8 mouse cellular contexts compared by ENCODE assay signal in genomic region chr2:181287338-181287957, GRCm38 (mm10). TPM values are rescaled to one million over a fixed set of nuclear protein-coding genes. Genes with fewer than 3 reads are reported as not detected.
DNase-seq lines count a peak whose midpoint lies in the region; ATAC-seq and TF ChIP-seq lines count a peak whose summit lies in the region.

No protein-coding gene starts in this region.

- in situ Hi-C loops in CH12.LX (cut with MboI; ENCODE audit: low pct_ligation_motif_present, low pct_unique_long_range_greater_than_20kb, low sequenced_read_pairs): no loop called here

- H3K36me3 ChIP-seq in CH12.LX (replicated peaks in 1 of 2; ENCODE audit: control insufficient read depth in 1 of 2, insufficient read depth in 1 of 2, low read length in 1 of 2): peaks cover 13 to 19% of the 10 kb centered on the region in 2 experiments

- TF ChIP-seq RAD21 in CH12.LX (IDR thresholded peaks at IDR 0.05; ENCODE audit: low read depth, low read length): no peak

- H3K9ac ChIP-seq in CH12.LX (ENCODE audit: insufficient read depth, low read depth): peak overlapping the region; percentile 95

- H3K4me2 ChIP-seq in CH12.LX (ENCODE audit: insufficient read depth, low read depth, poor library complexity, severe bottlenecking): no peak overlapping the region

- peak; percentile 80 for TF ChIP-seq POLR2A in CH12.LX (IDR thresholded peaks at IDR 0.05; ENCODE audit: low read depth, low read length)
- peak; percentile 82 for TF ChIP-seq POLR2A in brain, embryonic 14.5 days (IDR thresholded peaks at IDR 0.05; ENCODE audit: borderline replicate concordance, extremely low read depth, insufficient read depth, insufficient read length, poor library complexity, severe bottlenecking)

- peak overlapping the region; percentile 59 for H3K27ac ChIP-seq in CH12.LX (ENCODE audit: insufficient read depth, low read depth)

- no peaks in the 10 kb centered on the region for H3K27me3 ChIP-seq in CH12.LX (replicated peaks)

- H3K4me1 ChIP-seq in CH12.LX (ENCODE audit: control insufficient read depth in 1 of 2, insufficient read depth in 2 of 2): peaks cover 13 to 41% of the 10 kb centered on the region in 2 experiments

- peak overlapping the region; percentile 73 to 82 (median 81) for H3K4me3 ChIP-seq in CH12.LX (replicated peaks in 1 of 3; ENCODE audit: low read depth in 2 of 3, low read length in 2 of 3, poor library complexity in 1 of 3)

- TF ChIP-seq CTCF in CH12.LX (conservative IDR thresholded peaks at IDR 0.05 in 1 of 2, IDR thresholded peaks at IDR 0.05 in 1 of 2; ENCODE audit: low read depth in 2 of 2, low read length in 2 of 2): no peak
- no peak for TF ChIP-seq CTCF in brain, embryonic 14.5 days (IDR thresholded peaks at IDR 0.05; ENCODE audit: borderline replicate concordance, extremely low read depth, insufficient read depth, insufficient read length)

- no peak for TF ChIP-seq EP300 in CH12.LX (IDR thresholded peaks at IDR 0.05; ENCODE audit: low read length)

- dilution Hi-C loops in CH12.LX (cut with MboI; ENCODE audit: extremely low pct_ligation_motif_present, extremely low pct_unique_long_range_greater_than_20kb, low sequenced_read_pairs): no loop called here

- intact Hi-C loops in heart, postnatal 10 days (cut with DNase I): loop anchor here (1.0 kb wide), 1 partner anchor 100 kb away; the partner anchor contains the start of gene Ppdpf

- peak; percentile 68 for DNase-seq in CH12.LX (ENCODE audit: extremely low read depth)
- peak; percentile 87 for DNase-seq in brain, embryonic 14.5 days (ENCODE audit: low read depth)
- peak; percentile 86 to 88 for DNase-seq in heart, postnatal 10 days
- DNase-seq in layer of hippocampus, adult 8-10 months (ENCODE audit: low spot score in 2 of 2): peak; percentile 60 to 73
- DNase-seq in lung, postnatal 10 days: peak; percentile 87
- peak; percentile 76 for DNase-seq in ovary, postnatal 14 days (ENCODE audit: low spot score)
- DNase-seq in thymus, postnatal 10 days (ENCODE audit: low spot score in 2 of 2): peak; percentile 83 to 84

- peaks cover 39% of the 10 kb centered on the region for H3K79me2 ChIP-seq in CH12.LX (replicated peaks; ENCODE audit: control insufficient read depth, extremely low read depth, insufficient read depth, poor library complexity, severe bottlenecking)

- H3K9me3 ChIP-seq in CH12.LX (replicated peaks; ENCODE audit: low read length): no peaks in the 10 kb centered on the region

- peak; percentile 67 for ATAC-seq in erythroid progenitor cell, adult 5-6 weeks (replicated peaks; ENCODE audit: low FRiP score, poor library complexity, severe bottlenecking)

TF ChIP-seq in CH12.LX, 34 proteins besides CTCF, POLR2A, EP300 and RAD21 (continues in another document):
- TF ChIP-seq ZNF384 (IDR thresholded peaks at IDR 0.05; ENCODE audit: low read depth, low read length) (no peak), NRF1 (IDR thresholded peaks at IDR 0.05; ENCODE audit: low read depth, low read length) (peak; percentile 49), ETS1 (conservative IDR thresholded peaks at IDR 0.05; ENCODE audit: low read depth, low read length) (no peak), HCFC1 (IDR thresholded peaks at IDR 0.05; ENCODE audit: low read depth, low read length) (peak; percentile 52), JUND (conservative IDR thresholded peaks at IDR 0.05; ENCODE audit: low read depth, low read length) (no peak), ZMIZ1 (IDR thresholded peaks at IDR 0.05; ENCODE audit: low read depth, low read length) (peak; percentile 76), USF2 (conservative IDR thresholded peaks at IDR 0.05; ENCODE audit: low read depth, low read length) (no peak), TCF12 (IDR thresholded peaks at IDR 0.05; ENCODE audit: low read depth, low read length) (peak; percentile 71; the same call in 1 of the 2 replicates), RCOR1 (conservative IDR thresholded peaks at IDR 0.05; ENCODE audit: low read depth, low read length) (no peak), MAFK (IDR thresholded peaks at IDR 0.05; ENCODE audit: insufficient replicate concordance, low read length) (no peak), E2F4 (IDR thresholded peaks at IDR 0.05; ENCODE audit: insufficient replicate concordance, low read depth, low read length) (no peak), UBTF (IDR thresholded peaks at IDR 0.05; ENCODE audit: low read depth, low read length) (no peak), MAZ (IDR thresholded peaks at IDR 0.05; ENCODE audit: low read depth, low read length) (0 out of 2 replicates have a peak, but pooled peaks have one; percentile 30), ZC3H11A (IDR thresholded peaks at IDR 0.05; ENCODE audit: low read depth, low read length) (no peak), IRF4 (IDR thresholded peaks at IDR 0.05; ENCODE audit: low read depth, low read length) (no peak), GABPA (IDR thresholded peaks at IDR 0.05; ENCODE audit: insufficient replicate concordance, low read depth, low read length) (no peak), SMC3 (IDR thresholded peaks at IDR 0.05; ENCODE audit: low read depth, low read length) (no peak), MAX (IDR thresholded peaks at IDR 0.05; ENCODE audit: low read length) (peak; percentile 56; the same call in 1 of the 2 replicates), PAX5 (IDR thresholded peaks at IDR 0.05; ENCODE audit: low read length) (no peak), TBP (conservative IDR thresholded peaks at IDR 0.05; ENCODE audit: low read depth, low read length) (0 out of 2 replicates have a peak, but pooled peaks have one; percentile 49), MEF2A (IDR thresholded peaks at IDR 0.05; ENCODE audit: borderline replicate concordance, low read depth, low read length) (0 out of 2 replicates have a peak, but pooled peaks have one; percentile 22), BHLHE40 (IDR thresholded peaks at IDR 0.05; ENCODE audit: low read depth, low read length) (no peak; the same call in 1 of the 2 replicates), NELFE (IDR thresholded peaks at IDR 0.05; ENCODE audit: low read depth, low read length) (peak; percentile 87), POLR2AphosphoS2 (IDR thresholded peaks at IDR 0.05; ENCODE audit: low read depth, low read length) (peak; percentile 56; the same call in 1 of the 2 replicates), ZKSCAN1 (IDR thresholded peaks at IDR 0.05; ENCODE audit: borderline replicate concordance, low read depth, low read length) (no peak), USF1 (IDR thresholded peaks at IDR 0.05; ENCODE audit: low read depth, low read length) (no peak), CHD1 (IDR thresholded peaks at IDR 0.05; ENCODE audit: low read depth, low read length) (peak; percentile 75; the same call in 1 of the 2 replicates), CHD2 (IDR thresholded peaks at IDR 0.05; ENCODE audit: low read length) (peak; percentile 52), SIN3A (IDR thresholded peaks at IDR 0.05; ENCODE audit: low read length) (0 out of 2 replicates have a peak, but pooled peaks have one; percentile 27), JUN (IDR thresholded peaks at IDR 0.05; ENCODE audit: insufficient read depth, low read depth, low read length) (no peak), ELF1 (IDR thresholded peaks at IDR 0.05; ENCODE audit: low read depth, low read length) (peak; percentile 83), MYC (IDR thresholded peaks at IDR 0.05; ENCODE audit: low read depth, low read length) (0 out of 2 replicates have a peak, but pooled peaks have one; percentile 5), KAT2A (IDR thresholded peaks at IDR 0.05; ENCODE audit: insufficient replicate concordance, low read length) (0 out of 2 replicates have a peak, but pooled peaks have one; percentile 46)

RNA-seq across cellular contexts. Expression of gene Gmeb2, which starts 0.4 kb away (rescaled TPM):
- total RNA-seq in CH12.LX (2012; rRNA removed) (14.2 and 17.3 TPM in 2 replicates), CH12.LX (2014; rRNA removed) (11.1 and 11.6 TPM in 2 replicates)
- polyA plus RNA-seq in CH12.LX (2012; ENCODE audit: insufficient read length, low read depth): 20.4 and 20.7 TPM in 2 replicates
- polyA plus RNA-seq in brain, embryonic 14.5 days (2012; rRNA removed): 34.6 and 43.3 TPM in 2 replicates
- 33.1 and 57.3 TPM in 2 replicates for total RNA-seq in erythroid progenitor cell, adult 5-6 weeks (2015; ENCODE audit: low replicate concordance)
- total RNA-seq in erythroid progenitor cell, adult 5-6 weeks (2017; ENCODE audit: low replicate concordance): 29.0 and 55.1 TPM in 2 replicates
- 10 to 100 TPM; 12.3 to 15.3 TPM for total RNA-seq in heart, postnatal 10 days (2021)
- total RNA-seq in layer of hippocampus, adult 8-10 months (2022): 10 to 100 TPM; 17.1 to 22.9 (median 20.9) TPM

RNA-seq across cellular contexts. Expression of gene Stmn3, which starts 26.9 kb away (rescaled TPM):
- total RNA-seq in CH12.LX (2012; rRNA removed): not detected in 2 replicates
- total RNA-seq in CH12.LX (2014; rRNA removed): not detected in 2 replicates
- polyA plus RNA-seq in CH12.LX (2012; ENCODE audit: insufficient read length, low read depth): not detected in 2 replicates
- polyA plus RNA-seq in brain, embryonic 14.5 days (2012; rRNA removed): 774 and 800 TPM in 2 replicates
- total RNA-seq in erythroid progenitor cell, adult 5-6 weeks (2015; ENCODE audit: low replicate concordance): not detected in 2 replicates
- not detected in 2 replicates for total RNA-seq in erythroid progenitor cell, adult 5-6 weeks (2017; ENCODE audit: low replicate concordance)
- total RNA-seq in heart, postnatal 10 days (2021): under 1 TPM in 1 of 2 experiments, not detected in 1; 0.37 TPM
- total RNA-seq in layer of hippocampus, adult 8-10 months (2022): 100 to 1,000 TPM; 530 to 604 (median 573) TPM

RNA-seq across cellular contexts. Expression of gene Rtel1, which starts 32.1 kb away (rescaled TPM):
- 65.4 and 83.8 TPM in 2 replicates for total RNA-seq in CH12.LX (2012; rRNA removed)
- 67.6 and 74.9 TPM in 2 replicates for total RNA-seq in CH12.LX (2014; rRNA removed)
- polyA plus RNA-seq in CH12.LX (2012; ENCODE audit: insufficient read length, low read depth): 70.7 and 89.2 TPM in 2 replicates
- 88.7 and 133 TPM in 2 replicates for polyA plus RNA-seq in brain, embryonic 14.5 days (2012; rRNA removed)
- 63.3 and 80.4 TPM in 2 replicates for total RNA-seq in erythroid progenitor cell, adult 5-6 weeks (2015; ENCODE audit: low replicate concordance)
- total RNA-seq in erythroid progenitor cell, adult 5-6 weeks (2017; ENCODE audit: low replicate concordance): 52.0 and 60.7 TPM in 2 replicates
- 10 to 100 TPM; 24.8 to 27.7 TPM for total RNA-seq in heart, postnatal 10 days (2021)
- total RNA-seq in layer of hippocampus, adult 8-10 months (2022): 10 to 100 TPM; 26.1 to 41.3 (median 37.1) TPM

RNA-seq across cellular contexts. Expression of gene Helz2, which starts 45.6 kb away (rescaled TPM):
- total RNA-seq in CH12.LX (2012; rRNA removed): 14.8 and 18.3 TPM in 2 replicates
- 4.8 and 5.6 TPM in 2 replicates for total RNA-seq in CH12.LX (2014; rRNA removed)
- polyA plus RNA-seq in CH12.LX (2012; ENCODE audit: insufficient read length, low read depth): 16.0 and 18.0 TPM in 2 replicates
- polyA plus RNA-seq in brain, embryonic 14.5 days (2012; rRNA removed): 1.7 and 1.8 TPM in 2 replicates
- 15.1 and 15.5 TPM in 2 replicates for total RNA-seq in erythroid progenitor cell, adult 5-6 weeks (2015; ENCODE audit: low replicate concordance)
- total RNA-seq in erythroid progenitor cell, adult 5-6 weeks (2017; ENCODE audit: low replicate concordance): 10.1 and 15.4 TPM in 2 replicates
- total RNA-seq in heart, postnatal 10 days (2021): 10 to 100 TPM in 1 of 2 experiments, 1 to 10 TPM in 1; 9.3 to 10.2 TPM
- 1 to 10 TPM; 2.6 to 3.6 (median 2.9) TPM for total RNA-seq in layer of hippocampus, adult 8-10 months (2022)

Comparison
In these comparisons a context has a peak if more than half of its experiments do, and no peak if none do; other contexts are left out.
1. Peak in every context shown above with its lines: DNase-seq, ATAC-seq, H3K4me3 ChIP-seq and H3K27ac ChIP-seq.
2. RNA of gene Stmn3, which starts 26.9 kb away (total RNA-seq): 530 to 604 TPM in layer of hippocampus, adult 8-10 months; 0.37 TPM in heart, postnatal 10 days, not detected in CH12.LX and not detected in erythroid progenitor cell, adult 5-6 weeks; every median in the first group is over 100 times any median in the second.